Mouse (Mus musculus): ENCODE measurements around the gene Ttc25. TPM values are rescaled to one million over a fixed set of nuclear protein-coding genes. Genes with fewer than 3 reads are reported as not detected.
"Not testable (repeated sequence)": the region's sequence is repeated elsewhere in the genome, so short reads cannot be mapped to it uniquely, and the experiment has no call there.

Ttc25 gene
- total RNA-seq, 1 experiment = 3.4 TPM

GRCm38 (mm10) chr11:100533871-100534270 lies 11.5 kb upstream of the Ttc25 start:
- TF ChIP-seq HCFC1 (IDR thresholded peaks at IDR 0.05; ENCODE audit: borderline replicate concordance, insufficient read depth, low read length) = no peak

GRCm38 (mm10) chr11:100534411-100534810 lies 11.0 kb upstream of the Ttc25 start:
- H3K4me3 ChIP-seq (ENCODE audit: insufficient read depth in 1 of 2, low read depth in 1 of 2, low read length in 2 of 2, poor library complexity in 1 of 2, severe bottlenecking in 1 of 2); H3K9ac ChIP-seq (ENCODE audit: insufficient read depth, low read depth, low read length, poor library complexity, severe bottlenecking); in situ Hi-C loops (cut with MboI; ENCODE audit: low sequenced_read_pairs in 2 of 2, unreplicated experiment in 2 of 2); H3K4me1 ChIP-seq (ENCODE audit: control insufficient read depth in 2 of 2, insufficient read depth in 2 of 2, low read length in 2 of 2, poor library complexity in 1 of 2); H3K9me3 ChIP-seq (ENCODE audit: control insufficient read depth, insufficient read depth, low read depth, low read length); H3K36me3 ChIP-seq (ENCODE audit: control insufficient read depth, insufficient read depth, low read length, poor library complexity, severe bottlenecking); DNase-seq (ENCODE audit: low read depth, low spot score): not testable (repeated sequence)
- peak overlapping the region; percentile 70; the same call in 1 of the 2 replicates for H3K27ac ChIP-seq (ENCODE audit: insufficient read depth, low read depth, low read length, poor library complexity, severe bottlenecking)

More at GRCm38 (mm10) chr11:100533871-100534270, 11.5 kb upstream of the Ttc25 start:
- H3K27ac ChIP-seq (ENCODE audit: insufficient read depth, low read depth, low read length, poor library complexity, severe bottlenecking) = peak overlapping the region; percentile 70; the same call in 1 of the 2 replicates
- in situ Hi-C loops (cut with MboI; ENCODE audit: low sequenced_read_pairs in 2 of 2, unreplicated experiment in 2 of 2) = no loop called here
- no peaks in the 10 kb centered on the region for H3K36me3 ChIP-seq (ENCODE audit: control insufficient read depth, insufficient read depth, low read length, poor library complexity, severe bottlenecking)
- 0 out of 4 replicates have a peak overlapping the region, but pooled peaks of 1 of the 2 experiments have one; percentile 11 for H3K4me3 ChIP-seq (ENCODE audit: insufficient read depth in 1 of 2, low read depth in 1 of 2, low read length in 2 of 2, poor library complexity in 1 of 2, severe bottlenecking in 1 of 2)
- H3K4me1 ChIP-seq (ENCODE audit: control insufficient read depth in 2 of 2, insufficient read depth in 2 of 2, low read length in 2 of 2, poor library complexity in 1 of 2) = peaks cover 0 to 9% of the 10 kb centered on the region in 2 experiments; a peak in 2 of 4 replicates
- peak overlapping the region; percentile 20; the same call in 1 of the 2 replicates for H3K9ac ChIP-seq (ENCODE audit: insufficient read depth, low read depth, low read length, poor library complexity, severe bottlenecking)
- DNase-seq (ENCODE audit: low read depth, low spot score) = no peak
- no peaks in the 10 kb centered on the region for H3K9me3 ChIP-seq (ENCODE audit: control insufficient read depth, insufficient read depth, low read depth, low read length)

DNA sequence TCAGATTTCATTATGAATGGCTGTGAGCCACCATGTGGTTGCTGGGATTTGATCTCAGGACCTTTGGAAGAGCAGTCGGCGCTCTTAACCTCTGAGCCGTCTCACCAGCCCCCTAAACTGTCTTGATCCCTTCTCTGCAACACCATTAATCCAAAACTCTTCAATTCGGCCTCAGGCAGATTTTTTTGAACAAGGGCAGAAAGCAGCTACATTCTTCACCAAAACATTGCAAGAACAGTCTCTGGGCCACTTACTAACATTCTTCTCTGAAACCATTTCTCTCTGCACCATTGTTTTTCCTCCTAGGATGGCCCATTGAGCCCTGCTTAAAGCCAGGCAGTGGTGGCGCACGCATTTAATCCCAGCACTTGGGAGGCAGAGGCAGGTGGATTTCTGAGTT lies 10.6 kb upstream of the Ttc25 start:
- H3K4me1 ChIP-seq (ENCODE audit: control insufficient read depth in 2 of 2, insufficient read depth in 2 of 2, low read length in 2 of 2, poor library complexity in 1 of 2); H3K36me3 ChIP-seq (ENCODE audit: control insufficient read depth, insufficient read depth, low read length, poor library complexity, severe bottlenecking); H3K9ac ChIP-seq (ENCODE audit: insufficient read depth, low read depth, low read length, poor library complexity, severe bottlenecking); H3K9me3 ChIP-seq (ENCODE audit: control insufficient read depth, insufficient read depth, low read depth, low read length); H3K4me3 ChIP-seq (ENCODE audit: insufficient read depth in 1 of 2, low read depth in 1 of 2, low read length in 2 of 2, poor library complexity in 1 of 2, severe bottlenecking in 1 of 2); H3K27ac ChIP-seq (ENCODE audit: insufficient read depth, low read depth, low read length, poor library complexity, severe bottlenecking); DNase-seq (ENCODE audit: low read depth, low spot score); in situ Hi-C loops (cut with MboI; ENCODE audit: low sequenced_read_pairs in 2 of 2, unreplicated experiment in 2 of 2): not testable (repeated sequence)

- Histone ChIP-seq H3K4me1 (ENCODE audit: control insufficient read depth in 2 of 2, insufficient read depth in 2 of 2, low read length in 2 of 2, poor library complexity in 1 of 2) (peaks cover 0 to 9% of the 10 kb centered on the region in 2 experiments; a peak in 2 of 4 replicates), H3K36me3 (ENCODE audit: control insufficient read depth, insufficient read depth, low read length, poor library complexity, severe bottlenecking) (no peaks in the 10 kb centered on the region), H3K9me3 (ENCODE audit: control insufficient read depth, insufficient read depth, low read depth, low read length) (no peaks in the 10 kb centered on the region), H3K4me3 (ENCODE audit: insufficient read depth in 1 of 2, low read depth in 1 of 2, low read length in 2 of 2, poor library complexity in 1 of 2, severe bottlenecking in 1 of 2) (no peak overlapping the region), H3K9ac (ENCODE audit: insufficient read depth, low read depth, low read length, poor library complexity, severe bottlenecking) (no peak overlapping the region), H3K27ac (ENCODE audit: insufficient read depth, low read depth, low read length, poor library complexity, severe bottlenecking) (no peak overlapping the region)
- TF ChIP-seq CHD2 (IDR thresholded peaks at IDR 0.05; ENCODE audit: low read depth, low read length) (no peak), ZC3H11A (IDR thresholded peaks at IDR 0.05; ENCODE audit: borderline replicate concordance, low read depth, low read length) (no peak), HCFC1 (IDR thresholded peaks at IDR 0.05; ENCODE audit: borderline replicate concordance, insufficient read depth, low read length) (no peak), MAFK (IDR thresholded peaks at IDR 0.05; ENCODE audit: insufficient read depth, low read depth, low read length) (no peak), ZNF384 (IDR thresholded peaks at IDR 0.05; ENCODE audit: low read depth, low read length) (no peak)
- in situ Hi-C loops (cut with MboI; ENCODE audit: low sequenced_read_pairs in 2 of 2, unreplicated experiment in 2 of 2) = no loop called here
- DNase-seq (ENCODE audit: low read depth, low spot score) = no peak
Measured at GRCm38 (mm10) chr11:100535996-100536395, 9.4 kb upstream of the Ttc25 start.

- H3K27ac ChIP-seq (ENCODE audit: insufficient read depth, low read depth, low read length, poor library complexity, severe bottlenecking) = no peak overlapping the region
- H3K36me3 ChIP-seq (ENCODE audit: control insufficient read depth, insufficient read depth, low read length, poor library complexity, severe bottlenecking) = no peaks in the 10 kb centered on the region
- no peaks in the 10 kb centered on the region for H3K9me3 ChIP-seq (ENCODE audit: control insufficient read depth, insufficient read depth, low read depth, low read length)
- TF ChIP-seq MAFK (IDR thresholded peaks at IDR 0.05; ENCODE audit: insufficient read depth, low read depth, low read length) (no peak), HCFC1 (IDR thresholded peaks at IDR 0.05; ENCODE audit: borderline replicate concordance, insufficient read depth, low read length) (no peak), ZNF384 (IDR thresholded peaks at IDR 0.05; ENCODE audit: low read depth, low read length) (no peak), CHD2 (IDR thresholded peaks at IDR 0.05; ENCODE audit: low read depth, low read length) (no peak), ZC3H11A (IDR thresholded peaks at IDR 0.05; ENCODE audit: borderline replicate concordance, low read depth, low read length) (no peak)
- no peak overlapping the region for H3K9ac ChIP-seq (ENCODE audit: insufficient read depth, low read depth, low read length, poor library complexity, severe bottlenecking)
- DNase-seq (ENCODE audit: low read depth, low spot score) = no peak
- H3K4me3 ChIP-seq (ENCODE audit: insufficient read depth in 1 of 2, low read depth in 1 of 2, low read length in 2 of 2, poor library complexity in 1 of 2, severe bottlenecking in 1 of 2) = no peak overlapping the region
- in situ Hi-C loops (cut with MboI; ENCODE audit: low sequenced_read_pairs in 2 of 2, unreplicated experiment in 2 of 2) = no loop called here
- peaks cover 0 to 9% of the 10 kb centered on the region in 2 experiments; a peak in 2 of 4 replicates for H3K4me1 ChIP-seq (ENCODE audit: control insufficient read depth in 2 of 2, insufficient read depth in 2 of 2, low read length in 2 of 2, poor library complexity in 1 of 2)
Measured at GRCm38 (mm10) chr11:100536466-100536865, 8.9 kb upstream of the Ttc25 start.

Data from ES-E14 (cell line).